ENCODE assay signal across 24 mouse cellular contexts in genomic region chr1:186383453-186383852, GRCm38 (mm10).
A peak's percentile ranks its signal among the peaks of the same experiment; 100 is the strongest.
DNase-seq lines count a peak whose midpoint lies in the region; ATAC-seq and TF ChIP-seq lines count a peak whose summit lies in the region.
"Had no signal": no experiment of that assay in that cellular context is flagged by ENCODE, and none has a peak within 500 bp of the region (broad histone marks: within the 10 kb centered on the region; RNA-seq: fewer than 3 reads in every experiment).

No protein-coding gene starts in this region.

- H3K4me1 ChIP-seq in kidney, postnatal 0 days (replicated peaks; ENCODE audit: insufficient read depth, low read length) = no peaks in the 10 kb centered on the region
- peaks cover 6% of the 10 kb centered on the region for H3K4me1 ChIP-seq in E14TG2a.4 (replicated peaks; ENCODE audit: low read depth, low read length)
- H3K4me1 ChIP-seq: forebrain, embryonic 12.5 days; heart, embryonic 15.5 days; hindbrain, embryonic 15.5 days had no signal

- 82% methylated on average over 2 of the region's 2 CpGs for WGBS in kidney, postnatal 0 days

- peak; percentile 25; the same call in 1 of the 2 replicates for TF ChIP-seq CTCF in gastrocnemius, adult 2 months (IDR thresholded peaks at IDR 0.05)
- TF ChIP-seq CTCF in kidney, postnatal 0 days (IDR thresholded peaks at IDR 0.05; ENCODE audit: low read depth) = peak; percentile 32
- TF ChIP-seq CTCF in E14TG2a.4 (conservative IDR thresholded peaks at IDR 0.05; ENCODE audit: low read length) = peak; percentile 58

- DNase-seq in gastrocnemius, adult 2 months = no peak
- DNase-seq in gastrocnemius, postnatal 10 days = no peak
- DNase-seq in kidney, postnatal 0 days (ENCODE audit: low spot score) = no peak
- no peak for DNase-seq in kidney, postnatal 14 days
- peak; percentile 37 for DNase-seq in R1 (ENCODE audit: low read depth, low spot score)
- DNase-seq in ovary, postnatal 10 days (ENCODE audit: low spot score) = no peak
- DNase-seq: adrenal gland, postnatal 14 days; B cell, adult 2 months; cerebellum, adult 11-12 months; cerebellum, adult 9-10 months; cerebellum, postnatal 36 days; gastrocnemius, postnatal 25 days; heart, adult 18-20 months; heart, postnatal 14 days had no signal

- no peaks in the 10 kb centered on the region for H3K27me3 ChIP-seq in kidney, postnatal 0 days (ENCODE audit: insufficient read depth, low read length)
- no peaks in the 10 kb centered on the region for H3K27me3 ChIP-seq in E14TG2a.4 (ENCODE audit: insufficient read depth, low read length)
- H3K27me3 ChIP-seq: embryonic facial prominence, embryonic 13.5 days; forebrain, embryonic 12.5 days; heart, embryonic 15.5 days; hindbrain, embryonic 15.5 days had no signal

- ATAC-seq in kidney, postnatal 0 days (replicated peaks; ENCODE audit: low FRiP score, low read depth) = no peak
- ATAC-seq: activated CD4-positive, CD25-positive, alpha-beta regulatory T cell, adult 4 months; CD4-positive, CD25-positive, alpha-beta regulatory T cell, adult 4 months; forebrain, embryonic 16.5 days had no signal

- H3K9ac ChIP-seq in kidney, postnatal 0 days (ENCODE audit: low read depth, low read length) = no peak overlapping the region
- H3K9ac ChIP-seq: embryonic facial prominence, embryonic 13.5 days; forebrain, embryonic 12.5 days; heart, embryonic 15.5 days; hindbrain, embryonic 15.5 days had no signal

- H3K36me3 ChIP-seq in kidney, postnatal 0 days (ENCODE audit: insufficient read depth, low read length) = no peaks in the 10 kb centered on the region
- H3K36me3 ChIP-seq in E14TG2a.4 (ENCODE audit: insufficient read depth, low read length) = no peaks in the 10 kb centered on the region
- H3K36me3 ChIP-seq: embryonic facial prominence, embryonic 13.5 days; forebrain, embryonic 12.5 days; G1E; heart, embryonic 15.5 days; hindbrain, embryonic 15.5 days had no signal

- no peak overlapping the region for H3K4me2 ChIP-seq in kidney, postnatal 0 days (ENCODE audit: low read length)
- H3K4me2 ChIP-seq: embryonic facial prominence, embryonic 13.5 days; forebrain, embryonic 12.5 days; heart, embryonic 11.5 days; heart, embryonic 15.5 days; hindbrain, embryonic 15.5 days had no signal

- no peak overlapping the region for H3K27ac ChIP-seq in gastrocnemius, adult 2 months
- H3K27ac ChIP-seq in kidney, postnatal 0 days = no peak overlapping the region
- H3K27ac ChIP-seq: embryonic facial prominence, embryonic 13.5 days; forebrain, embryonic 12.5 days; heart, embryonic 15.5 days; hindbrain, embryonic 15.5 days had no signal

- no peak overlapping the region for H3K4me3 ChIP-seq in gastrocnemius, adult 2 months
- H3K4me3 ChIP-seq in kidney, postnatal 0 days (replicated peaks; ENCODE audit: low read depth, low read length) = no peak overlapping the region
- H3K4me3 ChIP-seq in E14TG2a.4 (replicated peaks; ENCODE audit: low read length) = no peak overlapping the region
- H3K4me3 ChIP-seq: embryonic facial prominence, embryonic 13.5 days; forebrain, embryonic 12.5 days; heart, embryonic 15.5 days; hindbrain, embryonic 15.5 days had no signal

- intact Hi-C loops in gastrocnemius, adult 2 months (cut with DNase I) = no loop called here

- no peaks in the 10 kb centered on the region for H3K9me3 ChIP-seq in kidney, postnatal 0 days (replicated peaks; ENCODE audit: low read length)
- no peaks in the 10 kb centered on the region for H3K9me3 ChIP-seq in E14TG2a.4 (ENCODE audit: low read length)
- H3K9me3 ChIP-seq: embryonic facial prominence, embryonic 13.5 days; forebrain, embryonic 12.5 days; heart, embryonic 15.5 days; hindbrain, embryonic 15.5 days had no signal
